Mouse (Mus musculus) lung, adult 2 months (tissue): Measurements from ENCODE around the gene S100g.

Experiments
- CTCF ChIP-seq: fragments of 200-500 bp; IDR thresholded peaks from 2 replicates; pipeline ENCODE4 v1.5.1; 2011; ENCODE audit warnings: mild to moderate bottlenecking, low read length, control low read depth; ENCODE audit not compliant: insufficient read depth
- POLR2A ChIP-seq: fragments of 200-500 bp; IDR thresholded peaks from 2 replicates; pipeline ENCODE4 v1.6.1; 2011; ENCODE audit warnings: low read depth, mild to moderate bottlenecking, control low read depth, low read length, borderline replicate concordance; ENCODE audit errors: extremely low read depth

DNA sequence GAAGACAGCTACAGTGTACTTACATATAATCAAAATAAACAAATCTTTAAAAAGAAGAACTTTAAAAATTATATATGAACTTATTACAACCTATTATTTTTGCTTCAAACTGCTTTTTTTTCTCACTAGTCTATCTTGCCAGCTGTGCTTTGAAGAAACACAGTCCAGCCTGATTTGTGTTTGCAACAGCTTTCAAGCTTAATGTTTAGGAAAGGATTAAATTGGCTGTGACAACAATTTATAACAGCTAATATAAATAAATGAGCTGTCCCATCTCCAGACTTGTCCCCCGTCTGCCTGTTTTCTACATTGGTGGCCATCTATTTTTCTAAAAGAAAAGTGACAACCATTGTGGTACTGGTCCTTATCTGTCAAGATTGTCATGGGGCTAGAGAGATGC lies 22.4 kb downstream of the S100g start:
- TF ChIP-seq POLR2A = no peak
- TF ChIP-seq CTCF = no peak
